Mouse (Mus musculus): ENCODE data around the gene Slc10a6. TPM values are rescaled to one million over a fixed set of nuclear protein-coding genes. Genes with fewer than 3 reads are reported as not detected.

Gene Slc10a6
- polyA plus RNA-seq, 1 experiment from 2014 or later = not detected

GRCm38 (mm10) chr5:103610856-103611472 is 18.2 kb downstream of the Slc10a6 start:
- Histone ChIP-seq H3K4me3 (no peak overlapping the region), H3K4me2 (no peak overlapping the region), H3K9me3 (replicated peaks) (no peaks in the 10 kb centered on the region), H3K27ac (no peak overlapping the region), H3K27me3 (no peaks in the 10 kb centered on the region), H3K9ac (no peak overlapping the region), H3K4me1 (no peaks in the 10 kb centered on the region), H3K36me3 (ENCODE audit: poor library complexity, severe bottlenecking) (no peaks in the 10 kb centered on the region)
- 91% methylated on average over 10 of the region's 10 CpGs for WGBS
- ATAC-seq = no peak

GRCm38 (mm10) chr5:103610148-103610547 is 19.1 kb downstream of the Slc10a6 start:
- Histone ChIP-seq H3K4me2 (no peak overlapping the region), H3K27me3 (no peaks in the 10 kb centered on the region), H3K9ac (no peak overlapping the region), H3K4me1 (no peaks in the 10 kb centered on the region), H3K9me3 (replicated peaks) (no peaks in the 10 kb centered on the region), H3K27ac (no peak overlapping the region), H3K4me3 (no peak overlapping the region), H3K36me3 (ENCODE audit: poor library complexity, severe bottlenecking) (no peaks in the 10 kb centered on the region)
- WGBS = 79% methylated on average over 5 of the region's 5 CpGs
- ATAC-seq = no peak

- H3K4me2 ChIP-seq = no peak overlapping the region
- ATAC-seq = no peak
- peaks cover 8% of the 10 kb centered on the region for H3K4me1 ChIP-seq
- no peaks in the 10 kb centered on the region for H3K36me3 ChIP-seq (ENCODE audit: poor library complexity, severe bottlenecking)
- no peak overlapping the region for H3K4me3 ChIP-seq
- no peak overlapping the region for H3K27ac ChIP-seq
- no peak overlapping the region for H3K9ac ChIP-seq
- H3K27me3 ChIP-seq = no peaks in the 10 kb centered on the region
- H3K9me3 ChIP-seq (replicated peaks) = no peaks in the 10 kb centered on the region
- WGBS = 87% methylated on average over 7 of the region's 7 CpGs
Observed at GRCm38 (mm10) chr5:103605707-103606106, 23.5 kb downstream of the Slc10a6 start.

GRCm38 (mm10) chr5:103603115-103603893 is 25.9 kb downstream of the Slc10a6 start:
- H3K27ac ChIP-seq = no peak overlapping the region
- H3K4me2 ChIP-seq = no peak overlapping the region
- 27% methylated on average over 11 of the region's 11 CpGs for WGBS
- no peak overlapping the region for H3K4me3 ChIP-seq
- no peak for ATAC-seq
- H3K9ac ChIP-seq = no peak overlapping the region
- H3K4me1 ChIP-seq = peaks cover 8% of the 10 kb centered on the region
- H3K36me3 ChIP-seq (ENCODE audit: poor library complexity, severe bottlenecking) = no peaks in the 10 kb centered on the region
- no peaks in the 10 kb centered on the region for H3K27me3 ChIP-seq
- no peaks in the 10 kb centered on the region for H3K9me3 ChIP-seq (replicated peaks)

- 87% methylated on average over 5 of the region's 5 CpGs for WGBS
- no peak overlapping the region for H3K27ac ChIP-seq
- ATAC-seq = no peak
- no peak overlapping the region for H3K4me2 ChIP-seq
- H3K9me3 ChIP-seq (replicated peaks) = no peaks in the 10 kb centered on the region
- no peak overlapping the region for H3K9ac ChIP-seq
- no peaks in the 10 kb centered on the region for H3K36me3 ChIP-seq (ENCODE audit: poor library complexity, severe bottlenecking)
- H3K27me3 ChIP-seq = no peaks in the 10 kb centered on the region
- peaks cover 23% of the 10 kb centered on the region for H3K4me1 ChIP-seq
- no peak overlapping the region for H3K4me3 ChIP-seq
Observed at GRCm38 (mm10) chr5:103598881-103599280, 30.3 kb downstream of the Slc10a6 start.

GRCm38 (mm10) chr5:103598264-103598663 is 30.9 kb downstream of the Slc10a6 start:
- Histone ChIP-seq H3K4me1 (peaks cover 18% of the 10 kb centered on the region), H3K27me3 (no peaks in the 10 kb centered on the region), H3K4me3 (no peak overlapping the region), H3K27ac (no peak overlapping the region), H3K4me2 (no peak overlapping the region), H3K36me3 (ENCODE audit: poor library complexity, severe bottlenecking) (no peaks in the 10 kb centered on the region), H3K9ac (no peak overlapping the region), H3K9me3 (replicated peaks) (no peaks in the 10 kb centered on the region)
- 90% methylated on average over 9 of the region's 9 CpGs for WGBS
- ATAC-seq = no peak

GRCm38 (mm10) chr5:103597604-103598003 is 31.6 kb downstream of the Slc10a6 start:
- no peak overlapping the region for H3K27ac ChIP-seq
- H3K36me3 ChIP-seq (ENCODE audit: poor library complexity, severe bottlenecking) = no peaks in the 10 kb centered on the region
- H3K9me3 ChIP-seq (replicated peaks) = no peaks in the 10 kb centered on the region
- H3K4me1 ChIP-seq = peaks cover 16% of the 10 kb centered on the region; the same call in 1 of the 2 replicates
- H3K27me3 ChIP-seq = no peaks in the 10 kb centered on the region
- 74% methylated on average over 6 of the region's 6 CpGs for WGBS
- no peak overlapping the region for H3K4me2 ChIP-seq
- no peak overlapping the region for H3K4me3 ChIP-seq
- H3K9ac ChIP-seq = no peak overlapping the region
- no peak for ATAC-seq

- Histone ChIP-seq H3K27me3 (no peaks in the 10 kb centered on the region), H3K4me3 (no peak overlapping the region), H3K4me2 (no peak overlapping the region), H3K4me1 (peaks cover 16% of the 10 kb centered on the region; the same call in 1 of the 2 replicates), H3K36me3 (ENCODE audit: poor library complexity, severe bottlenecking) (no peaks in the 10 kb centered on the region), H3K9me3 (replicated peaks) (no peaks in the 10 kb centered on the region), H3K9ac (no peak overlapping the region), H3K27ac (peak overlapping the region; percentile 35; the same call in 1 of the 2 replicates)
- ATAC-seq = peak; percentile 48; the same call in 1 of the 2 replicates
- 69% methylated on average over 14 of the region's 14 CpGs for WGBS
Observed at GRCm38 (mm10) chr5:103596467-103597146, 32.6 kb downstream of the Slc10a6 start.

- H3K27me3 ChIP-seq = no peaks in the 10 kb centered on the region
- no peak overlapping the region for H3K4me2 ChIP-seq
- no peak for ATAC-seq
- H3K4me3 ChIP-seq = no peak overlapping the region
- WGBS = 71% methylated on average over 13 of the region's 13 CpGs
- H3K36me3 ChIP-seq (ENCODE audit: poor library complexity, severe bottlenecking) = no peaks in the 10 kb centered on the region
- H3K4me1 ChIP-seq = peaks cover 16% of the 10 kb centered on the region; the same call in 1 of the 2 replicates
- H3K9ac ChIP-seq = no peak overlapping the region
- no peaks in the 10 kb centered on the region for H3K9me3 ChIP-seq (replicated peaks)
- no peak overlapping the region; the same call in 1 of the 2 replicates for H3K27ac ChIP-seq
Observed at GRCm38 (mm10) chr5:103595394-103596226, 33.6 kb downstream of the Slc10a6 start.

- no peak overlapping the region for H3K27ac ChIP-seq
- WGBS = 87% methylated on average over 9 of the region's 9 CpGs
- H3K4me3 ChIP-seq = no peak overlapping the region
- H3K4me1 ChIP-seq = peaks cover 16% of the 10 kb centered on the region; the same call in 1 of the 2 replicates
- no peak for ATAC-seq
- H3K4me2 ChIP-seq = no peak overlapping the region
- no peaks in the 10 kb centered on the region for H3K36me3 ChIP-seq (ENCODE audit: poor library complexity, severe bottlenecking)
- H3K9ac ChIP-seq = no peak overlapping the region
- H3K9me3 ChIP-seq (replicated peaks) = no peaks in the 10 kb centered on the region
- H3K27me3 ChIP-seq = no peaks in the 10 kb centered on the region
Observed at GRCm38 (mm10) chr5:103593575-103593974, 35.6 kb downstream of the Slc10a6 start.

- 88% methylated on average over 8 of the region's 8 CpGs for WGBS
- no peak for ATAC-seq
- no peak overlapping the region for H3K4me3 ChIP-seq
Observed at GRCm38 (mm10) chr5:103592706-103593105, 36.5 kb downstream of the Slc10a6 start.

More at GRCm38 (mm10) chr5:103592706-103593105, 36.5 kb downstream of the Slc10a6 start:
- H3K9ac ChIP-seq = no peak overlapping the region
- H3K9me3 ChIP-seq (replicated peaks) = no peaks in the 10 kb centered on the region
- H3K4me2 ChIP-seq = no peak overlapping the region
- peaks cover 16% of the 10 kb centered on the region; the same call in 1 of the 2 replicates for H3K4me1 ChIP-seq
- no peaks in the 10 kb centered on the region for H3K36me3 ChIP-seq (ENCODE audit: poor library complexity, severe bottlenecking)
- no peak overlapping the region for H3K27ac ChIP-seq
- no peaks in the 10 kb centered on the region for H3K27me3 ChIP-seq
